Mouse (Mus musculus): ENCODE measurements around the gene Gm7951. TPM values are rescaled to one million over a fixed set of nuclear protein-coding genes. Genes with fewer than 3 reads are reported as not detected.
"Not testable (repeated sequence)": the region's sequence is repeated elsewhere in the genome, so short reads cannot be mapped to it uniquely, and the experiment has no call there.

Gm7951 gene
- not detected in 2 replicates for polyA plus RNA-seq (2014; fragmentation: Nextera tagmentation; extraction: Ambion mirVana)

DNA sequence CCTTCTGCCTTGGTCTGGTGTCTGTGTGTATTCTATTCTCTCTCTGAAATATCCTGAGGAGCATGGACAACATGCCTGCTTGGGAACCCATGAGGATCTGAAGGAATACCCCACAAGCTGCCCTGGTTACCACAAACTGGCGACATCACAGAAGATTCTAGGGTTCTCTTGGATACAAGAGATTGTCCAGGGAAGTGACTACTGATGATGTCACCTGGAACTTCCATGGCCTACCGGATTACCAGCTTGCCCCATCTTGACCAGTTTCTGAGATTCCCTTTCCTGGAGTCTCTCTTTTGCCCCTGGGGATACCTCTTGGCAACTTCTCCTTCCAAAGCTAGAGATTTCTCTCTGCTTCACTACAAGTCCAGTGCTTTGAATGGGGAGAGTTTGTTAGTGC lies at the start of gene Gm7951:
Gm7951 (minus strand) TSS at position 101 of the 400 bp plus-strand sequence.
- H3K36me3 ChIP-seq (replicated peaks; ENCODE audit: control insufficient read depth, insufficient read depth, low read depth, low read length); H3K4me2 ChIP-seq (ENCODE audit: low read depth, low read length); ATAC-seq (replicated peaks; ENCODE audit: insufficient number of reproducible peaks, low FRiP score, low TSS enrichment, low read depth); DNase-seq (ENCODE audit: low spot score); H3K4me3 ChIP-seq (ENCODE audit: low read depth, low read length); H3K4me1 ChIP-seq (ENCODE audit: control insufficient read depth, insufficient read depth, low read length); H3K27me3 ChIP-seq (ENCODE audit: control insufficient read depth, insufficient read depth, low read length); H3K9ac ChIP-seq (replicated peaks; ENCODE audit: low read length); H3K27ac ChIP-seq (replicated peaks; ENCODE audit: low read depth, low read length); H3K9me3 ChIP-seq (replicated peaks; ENCODE audit: control insufficient read depth, low read length): not testable (repeated sequence)
- WGBS = no CpG with 5 or more reads among the region's 2 CpGs

DNA sequence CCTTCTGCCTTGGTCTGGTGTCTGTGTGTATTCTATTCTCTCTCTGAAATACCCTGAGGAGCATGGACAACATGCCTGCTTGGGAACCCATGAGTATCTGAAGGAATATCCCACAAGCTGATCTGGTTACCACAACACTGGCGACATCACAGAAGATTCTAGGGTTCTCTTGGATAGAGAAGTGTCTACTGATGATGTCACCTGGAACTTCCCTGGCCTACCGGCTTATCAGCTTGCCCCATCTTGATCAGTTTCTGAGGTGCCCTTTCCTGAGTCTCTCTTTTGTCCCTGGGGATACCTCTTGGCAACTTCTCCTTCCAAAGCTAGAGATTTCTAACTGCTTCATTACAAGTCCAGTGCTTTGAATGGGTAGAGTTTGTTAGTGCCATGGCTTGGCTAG lies 45.4 kb upstream of the Gm7951 start, which contains the start of gene Gm17027:
Gm17027 (minus strand) TSS at position 101 of the 400 bp plus-strand sequence.
- WGBS = 70% methylated on average over 1 of the region's 2 CpGs
- not testable (repeated sequence) for H3K27ac ChIP-seq (replicated peaks; ENCODE audit: low read depth, low read length); H3K4me2 ChIP-seq (ENCODE audit: low read depth, low read length); ATAC-seq (replicated peaks; ENCODE audit: insufficient number of reproducible peaks, low FRiP score, low TSS enrichment, low read depth); H3K4me3 ChIP-seq (ENCODE audit: low read depth, low read length); H3K9me3 ChIP-seq (replicated peaks; ENCODE audit: control insufficient read depth, low read length); H3K36me3 ChIP-seq (replicated peaks; ENCODE audit: control insufficient read depth, insufficient read depth, low read depth, low read length); H3K27me3 ChIP-seq (ENCODE audit: control insufficient read depth, insufficient read depth, low read length); DNase-seq (ENCODE audit: low spot score); H3K9ac ChIP-seq (replicated peaks; ENCODE audit: low read length); H3K4me1 ChIP-seq (ENCODE audit: control insufficient read depth, insufficient read depth, low read length)

DNA sequence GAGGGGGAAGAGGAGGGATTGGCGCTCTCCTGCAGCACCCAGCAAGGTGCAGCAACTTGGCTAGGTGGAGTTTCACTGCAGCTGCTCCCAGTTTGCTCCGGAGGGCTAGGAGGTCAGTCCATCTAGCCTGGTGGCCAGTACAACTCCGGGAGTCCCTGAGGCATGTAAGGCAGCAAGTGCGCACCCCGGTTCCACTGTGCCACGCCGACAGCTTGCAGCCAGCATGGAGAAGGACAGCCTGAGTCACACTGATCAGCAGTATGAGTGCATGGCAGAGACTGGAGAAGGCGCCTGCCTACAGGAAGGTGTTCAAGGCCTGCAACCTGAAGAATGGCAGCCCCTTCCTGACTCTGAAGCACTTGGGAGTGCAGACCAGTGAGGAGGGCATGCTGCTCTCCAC lies 17.4 kb upstream of the Gm7951 start:
- H3K27me3 ChIP-seq (ENCODE audit: control insufficient read depth, insufficient read depth, low read length); H3K9ac ChIP-seq (replicated peaks; ENCODE audit: low read length); H3K9me3 ChIP-seq (replicated peaks; ENCODE audit: control insufficient read depth, low read length); ATAC-seq (replicated peaks; ENCODE audit: insufficient number of reproducible peaks, low FRiP score, low TSS enrichment, low read depth); H3K4me3 ChIP-seq (ENCODE audit: low read depth, low read length); H3K4me1 ChIP-seq (ENCODE audit: control insufficient read depth, insufficient read depth, low read length); H3K27ac ChIP-seq (replicated peaks; ENCODE audit: low read depth, low read length); H3K4me2 ChIP-seq (ENCODE audit: low read depth, low read length); H3K36me3 ChIP-seq (replicated peaks; ENCODE audit: control insufficient read depth, insufficient read depth, low read depth, low read length); DNase-seq (ENCODE audit: low spot score): not testable (repeated sequence)
- WGBS = 80% methylated on average over 5 of the region's 8 CpGs

DNA sequence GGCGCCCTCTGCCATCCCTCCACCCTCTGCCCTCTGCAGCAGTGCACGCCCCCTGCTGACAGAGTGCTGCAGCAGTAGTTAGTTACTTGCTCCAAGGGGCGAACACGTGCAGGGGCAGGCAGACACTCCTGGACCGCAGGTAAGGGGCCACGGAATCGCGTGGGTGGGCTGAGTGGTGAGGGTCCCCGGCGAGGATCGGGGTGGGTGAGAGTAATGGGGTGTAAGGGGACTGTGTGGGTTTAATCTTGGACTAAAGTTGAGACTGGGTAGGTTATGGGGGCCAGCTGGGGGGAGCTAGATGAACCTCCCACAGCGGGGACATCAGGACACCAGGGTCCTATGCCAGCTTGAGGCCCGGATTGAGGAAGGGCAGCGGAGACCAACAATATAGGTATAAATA lies 16.6 kb upstream of the Gm7951 start:
- H3K9me3 ChIP-seq (replicated peaks; ENCODE audit: control insufficient read depth, low read length) = not testable (repeated sequence)

More for the DNA sequence above, 16.6 kb upstream of the Gm7951 start:
- DNase-seq (ENCODE audit: low spot score); H3K4me2 ChIP-seq (ENCODE audit: low read depth, low read length); ATAC-seq (replicated peaks; ENCODE audit: insufficient number of reproducible peaks, low FRiP score, low TSS enrichment, low read depth); H3K27me3 ChIP-seq (ENCODE audit: control insufficient read depth, insufficient read depth, low read length); H3K4me1 ChIP-seq (ENCODE audit: control insufficient read depth, insufficient read depth, low read length); H3K9ac ChIP-seq (replicated peaks; ENCODE audit: low read length); H3K36me3 ChIP-seq (replicated peaks; ENCODE audit: control insufficient read depth, insufficient read depth, low read depth, low read length); H3K4me3 ChIP-seq (ENCODE audit: low read depth, low read length); H3K27ac ChIP-seq (replicated peaks; ENCODE audit: low read depth, low read length): not testable (repeated sequence)
- WGBS = 61% methylated on average over 7 of the region's 14 CpGs

Other genes with a start within 250 kb of the Gm7951 start
- not detected in 2 replicates for gene Gm7980, start 210.1 kb downstream of the Gm7951 start, polyA plus RNA-seq (2014; fragmentation: Nextera tagmentation; extraction: Ambion mirVana)
- gene 1700049E17Rik1, start 192.4 kb downstream of the Gm7951 start, polyA plus RNA-seq (2014; fragmentation: Nextera tagmentation; extraction: Ambion mirVana) = not detected in 2 replicates
- not detected in 2 replicates for gene 1700024B05Rik, start 173.4 kb downstream of the Gm7951 start, polyA plus RNA-seq (2014; fragmentation: Nextera tagmentation; extraction: Ambion mirVana)
- gene Gm6401, start 149.4 kb downstream of the Gm7951 start, polyA plus RNA-seq (2014; fragmentation: Nextera tagmentation; extraction: Ambion mirVana) = not detected in 2 replicates
- gene Gm3543, start 134.0 kb downstream of the Gm7951 start, polyA plus RNA-seq (2014; fragmentation: Nextera tagmentation; extraction: Ambion mirVana) = not detected in 2 replicates
- not detected in 2 replicates for gene Gm17027, start 45.3 kb upstream of the Gm7951 start, polyA plus RNA-seq (2014; fragmentation: Nextera tagmentation; extraction: Ambion mirVana)
- not detected in 2 replicates for gene Gm3573, start 73.4 kb upstream of the Gm7951 start, polyA plus RNA-seq (2014; fragmentation: Nextera tagmentation; extraction: Ambion mirVana)
- gene Gm17026, start 142.7 kb upstream of the Gm7951 start, polyA plus RNA-seq (2014; fragmentation: Nextera tagmentation; extraction: Ambion mirVana) = not detected in 2 replicates
- not detected in 2 replicates for gene Gm9611, start 180.0 kb upstream of the Gm7951 start, polyA plus RNA-seq (2014; fragmentation: Nextera tagmentation; extraction: Ambion mirVana)
- not detected in 2 replicates for gene Gm7995, start 192.8 kb upstream of the Gm7951 start, polyA plus RNA-seq (2014; fragmentation: Nextera tagmentation; extraction: Ambion mirVana)

Measured in embryonic facial prominence, embryonic 11.5 days (tissue).